Mouse (Mus musculus): ENCODE measurements around the gene Nr1i3. TPM values are rescaled to one million over a fixed set of nuclear protein-coding genes. Genes with fewer than 3 reads are reported as not detected.

Nr1i3 gene
- 0.11 and 0.33 TPM in 2 replicates for polyA plus RNA-seq (2015; fragmentation: Nextera tagmentation; extraction: Ambion mirVana)

DNA sequence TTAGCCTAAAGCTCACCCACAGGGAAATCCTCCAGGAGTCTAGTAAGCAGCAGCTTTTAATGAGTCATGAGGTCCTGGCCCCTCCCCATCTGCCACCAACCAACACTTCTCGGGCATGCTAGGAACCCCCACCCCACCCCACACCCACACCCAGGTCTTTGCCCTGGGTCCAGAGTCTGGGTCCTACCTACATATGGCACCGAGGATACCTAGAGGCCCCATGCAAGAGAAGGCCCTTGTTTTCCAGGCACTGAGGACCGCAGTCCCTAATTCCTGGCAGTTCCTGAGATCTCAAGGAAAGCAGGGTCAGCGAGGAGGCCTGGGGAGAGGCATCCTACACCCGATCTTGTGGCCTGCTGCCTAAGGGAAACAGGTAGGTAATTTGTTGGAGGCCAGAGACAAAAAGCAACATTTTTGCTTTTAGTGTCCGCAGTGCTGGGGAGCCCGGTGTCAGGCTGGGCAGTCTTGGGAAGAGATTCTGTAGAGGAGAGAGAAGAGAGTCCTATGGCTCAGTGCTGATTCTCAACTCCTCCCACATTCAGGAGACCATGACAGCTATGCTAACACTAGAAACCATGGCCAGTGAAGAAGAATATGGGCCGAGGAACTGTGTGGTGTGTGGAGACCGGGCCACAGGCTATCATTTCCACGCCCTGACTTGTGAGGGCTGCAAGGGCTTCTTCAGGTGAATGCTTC lies at the start of gene Nr1i3:
Gene Nr1i3 (plus strand): TSS at position 170 of the 696 bp plus-strand sequence.
- Histone ChIP-seq H3K4me3 (no peak within 1 kb of the TSS), H3K27me3 (no peaks in the 10 kb centered on the region), H3K36me3 (peaks cover 8% of the 10 kb centered on the region), H3K9ac (no peak within 1 kb of the TSS), H3K4me2 (no peak within 1 kb of the TSS), H3K4me1 (no peaks in the 10 kb centered on the region), H3K27ac (no peak within 1 kb of the TSS), H3K9me3 (no peaks in the 10 kb centered on the region)
- ATAC-seq (ENCODE audit: insufficient number of reproducible peaks, low FRiP score, low TSS enrichment, low read depth) = no peak
- 65% methylated on average over 10 of the region's 10 CpGs for WGBS

DNA sequence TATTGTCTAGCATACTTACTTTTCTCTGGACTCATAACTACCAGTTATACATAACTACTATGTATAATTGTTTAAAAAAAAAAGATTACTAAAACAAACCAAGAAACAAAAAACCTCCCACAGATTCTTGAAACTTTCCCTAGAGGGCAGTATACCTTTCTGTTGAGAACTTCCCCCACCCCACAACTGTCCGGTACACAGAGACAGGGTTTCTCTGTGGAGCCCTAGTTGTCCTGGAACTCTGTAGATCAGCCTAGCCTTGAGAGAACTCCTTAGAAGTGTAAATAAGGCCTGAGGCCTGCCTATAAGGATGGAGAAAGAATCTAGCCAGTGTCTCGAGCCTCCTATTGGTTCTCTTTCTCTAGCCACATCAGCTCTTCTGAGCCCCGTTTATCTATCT lies 49.5 kb upstream of the Nr1i3 start:
- Histone ChIP-seq H3K27ac (no peak overlapping the region), H3K27me3 (peaks cover 9% of the 10 kb centered on the region; the same call in 1 of the 2 replicates), H3K9me3 (no peaks in the 10 kb centered on the region), H3K36me3 (no peaks in the 10 kb centered on the region), H3K4me2 (no peak overlapping the region), H3K4me3 (no peak overlapping the region), H3K4me1 (peaks cover 9% of the 10 kb centered on the region; the same call in 1 of the 2 replicates), H3K9ac (no peak overlapping the region)
- 36% methylated on average over 3 of the region's 3 CpGs for WGBS
- ATAC-seq (ENCODE audit: insufficient number of reproducible peaks, low FRiP score, low TSS enrichment, low read depth) = no peak

DNA sequence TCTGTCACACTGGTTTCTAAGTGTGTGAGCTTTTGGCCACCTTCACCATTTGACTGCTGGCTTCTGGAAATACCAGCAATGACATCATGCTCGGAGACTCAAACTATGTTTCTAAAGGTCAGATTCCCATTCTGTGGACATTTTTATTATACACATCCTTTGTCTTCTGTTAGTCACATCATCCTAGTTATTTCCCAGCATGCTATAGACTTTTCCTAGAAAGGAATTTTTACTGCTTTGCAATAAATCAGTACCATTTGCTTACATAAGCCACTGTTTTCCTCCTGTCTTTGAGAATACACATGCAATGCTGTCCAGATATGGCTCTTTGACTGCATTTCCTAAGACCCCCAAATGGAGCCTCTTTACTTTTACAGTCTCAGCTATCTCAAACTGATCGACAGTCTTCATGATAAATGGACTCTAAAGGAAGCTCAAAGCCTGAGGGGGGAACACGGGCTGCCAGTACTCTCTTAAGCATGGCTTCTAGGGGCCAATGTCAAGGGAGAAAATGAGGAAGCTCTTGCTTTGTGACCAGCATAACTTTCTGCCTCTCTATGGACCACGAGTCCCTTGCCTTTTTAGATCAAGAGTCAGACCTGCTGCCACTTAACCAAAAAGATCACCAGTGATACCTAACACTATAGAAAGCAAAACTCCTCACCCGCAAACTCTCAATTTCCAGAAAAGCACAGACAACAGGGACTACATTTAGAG lies 48.0 kb upstream of the Nr1i3 start:
- Histone ChIP-seq H3K36me3 (no peaks in the 10 kb centered on the region), H3K27ac (no peak overlapping the region), H3K4me3 (no peak overlapping the region), H3K4me1 (no peaks in the 10 kb centered on the region), H3K4me2 (no peak overlapping the region), H3K27me3 (no peaks in the 10 kb centered on the region), H3K9me3 (no peaks in the 10 kb centered on the region), H3K9ac (no peak overlapping the region)
- no peak for ATAC-seq (ENCODE audit: insufficient number of reproducible peaks, low FRiP score, low TSS enrichment, low read depth)
- WGBS = 58% methylated on average over 5 of the region's 5 CpGs

DNA sequence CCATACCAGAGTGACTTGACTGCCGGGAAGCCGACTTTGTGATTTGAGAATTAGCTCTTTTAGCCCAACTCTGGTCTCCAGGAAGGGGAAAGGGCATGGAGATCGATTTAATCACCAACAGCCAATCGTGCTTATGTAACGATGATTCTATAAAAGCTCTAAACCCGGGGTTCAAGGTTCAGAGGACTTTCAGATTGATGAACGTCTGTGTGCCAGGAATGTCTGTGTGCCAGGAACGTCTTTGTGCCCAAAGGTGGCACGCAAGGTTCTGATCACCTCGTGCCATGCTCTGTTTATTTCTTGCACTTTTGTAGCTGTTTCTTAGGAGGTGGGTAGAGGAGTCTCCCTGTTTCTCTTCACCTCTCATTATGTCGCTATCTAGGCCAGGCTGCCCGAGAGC lies 44.9 kb upstream of the Nr1i3 start:
- Histone ChIP-seq H3K4me3 (no peak overlapping the region), H3K4me1 (no peaks in the 10 kb centered on the region), H3K9me3 (no peaks in the 10 kb centered on the region), H3K9ac (no peak overlapping the region), H3K27ac (no peak overlapping the region), H3K27me3 (no peaks in the 10 kb centered on the region), H3K36me3 (no peaks in the 10 kb centered on the region), H3K4me2 (no peak overlapping the region)
- ATAC-seq (ENCODE audit: insufficient number of reproducible peaks, low FRiP score, low TSS enrichment, low read depth) = no peak
- WGBS = 84% methylated on average over 12 of the region's 12 CpGs

DNA sequence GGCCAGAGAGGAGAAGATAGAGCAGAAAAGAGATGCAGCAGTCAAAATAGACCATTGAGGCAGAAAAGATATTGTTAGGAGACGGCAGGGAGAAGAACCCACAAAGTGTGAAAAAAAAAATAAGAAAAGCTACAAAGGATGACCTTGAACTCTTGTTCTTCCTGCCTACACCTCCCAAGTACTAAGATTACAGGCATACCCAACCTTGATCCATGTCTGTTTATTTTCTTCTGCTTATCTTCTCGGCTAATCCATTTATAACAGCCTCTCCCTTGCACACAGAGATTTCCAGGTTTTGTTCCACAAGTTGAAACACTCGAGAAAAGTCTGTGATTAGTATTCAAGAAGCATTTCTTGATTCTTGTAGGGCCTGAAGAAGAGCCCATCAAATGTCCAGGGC lies 43.9 kb upstream of the Nr1i3 start:
- no peaks in the 10 kb centered on the region for H3K4me1 ChIP-seq
- no peak overlapping the region for H3K9ac ChIP-seq
- ATAC-seq (ENCODE audit: insufficient number of reproducible peaks, low FRiP score, low TSS enrichment, low read depth) = no peak
- H3K36me3 ChIP-seq = no peaks in the 10 kb centered on the region
- H3K27me3 ChIP-seq = no peaks in the 10 kb centered on the region
- H3K9me3 ChIP-seq = no peaks in the 10 kb centered on the region
- H3K4me2 ChIP-seq = no peak overlapping the region
- no peak overlapping the region for H3K27ac ChIP-seq
- H3K4me3 ChIP-seq = no peak overlapping the region
- WGBS = 58% methylated on average over 3 of the region's 3 CpGs

DNA sequence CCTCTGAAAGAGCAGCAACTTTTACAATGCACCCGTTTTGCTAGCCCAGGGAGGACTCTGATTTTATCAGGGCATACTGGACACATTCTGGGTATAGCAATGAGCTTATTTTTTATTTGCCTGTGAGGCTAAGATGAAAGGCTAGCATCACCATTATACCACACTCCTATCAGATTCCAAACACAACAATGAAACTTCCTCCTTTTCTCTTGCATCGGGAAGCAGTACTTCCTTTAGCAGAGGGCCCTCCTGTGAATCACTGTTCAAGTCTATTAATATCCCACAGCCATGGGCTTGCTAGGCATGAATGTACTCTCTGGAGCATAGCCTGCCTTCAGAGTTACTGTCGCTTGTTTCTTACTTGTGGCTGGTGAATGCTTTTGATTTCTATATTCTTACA lies 42.6 kb upstream of the Nr1i3 start:
- Histone ChIP-seq H3K27ac (no peak overlapping the region), H3K27me3 (no peaks in the 10 kb centered on the region), H3K4me2 (no peak overlapping the region), H3K4me3 (no peak overlapping the region), H3K9me3 (no peaks in the 10 kb centered on the region), H3K9ac (no peak overlapping the region), H3K36me3 (no peaks in the 10 kb centered on the region), H3K4me1 (no peaks in the 10 kb centered on the region)
- ATAC-seq (ENCODE audit: insufficient number of reproducible peaks, low FRiP score, low TSS enrichment, low read depth) = no peak
- 52% methylated on average over 3 of the region's 3 CpGs for WGBS

DNA sequence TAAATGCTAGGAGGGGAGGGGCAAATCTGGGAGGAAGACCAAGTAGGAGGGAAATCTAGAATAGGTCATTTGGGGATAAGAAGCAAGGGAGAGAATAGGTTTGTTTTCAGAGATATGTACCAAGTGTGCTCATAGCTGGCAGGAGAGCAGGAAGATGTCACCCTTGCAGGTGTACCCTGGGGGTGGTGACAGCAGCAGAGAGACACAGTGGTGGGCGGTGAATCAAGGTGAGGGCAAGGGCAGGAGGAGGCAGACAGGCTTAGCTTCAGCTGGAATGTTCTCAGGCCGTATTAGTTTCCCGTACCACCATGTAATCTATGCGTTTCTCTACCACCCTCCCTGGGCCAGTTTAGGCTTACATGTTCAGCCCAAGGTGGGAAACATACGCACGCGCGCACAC lies 41.0 kb upstream of the Nr1i3 start:
- Histone ChIP-seq H3K9me3 (no peaks in the 10 kb centered on the region), H3K9ac (no peak overlapping the region), H3K4me1 (no peaks in the 10 kb centered on the region), H3K27ac (no peak overlapping the region), H3K4me2 (no peak overlapping the region), H3K4me3 (no peak overlapping the region), H3K27me3 (no peaks in the 10 kb centered on the region), H3K36me3 (no peaks in the 10 kb centered on the region)
- 94% methylated on average over 8 of the region's 8 CpGs for WGBS
- ATAC-seq (ENCODE audit: insufficient number of reproducible peaks, low FRiP score, low TSS enrichment, low read depth) = no peak

DNA sequence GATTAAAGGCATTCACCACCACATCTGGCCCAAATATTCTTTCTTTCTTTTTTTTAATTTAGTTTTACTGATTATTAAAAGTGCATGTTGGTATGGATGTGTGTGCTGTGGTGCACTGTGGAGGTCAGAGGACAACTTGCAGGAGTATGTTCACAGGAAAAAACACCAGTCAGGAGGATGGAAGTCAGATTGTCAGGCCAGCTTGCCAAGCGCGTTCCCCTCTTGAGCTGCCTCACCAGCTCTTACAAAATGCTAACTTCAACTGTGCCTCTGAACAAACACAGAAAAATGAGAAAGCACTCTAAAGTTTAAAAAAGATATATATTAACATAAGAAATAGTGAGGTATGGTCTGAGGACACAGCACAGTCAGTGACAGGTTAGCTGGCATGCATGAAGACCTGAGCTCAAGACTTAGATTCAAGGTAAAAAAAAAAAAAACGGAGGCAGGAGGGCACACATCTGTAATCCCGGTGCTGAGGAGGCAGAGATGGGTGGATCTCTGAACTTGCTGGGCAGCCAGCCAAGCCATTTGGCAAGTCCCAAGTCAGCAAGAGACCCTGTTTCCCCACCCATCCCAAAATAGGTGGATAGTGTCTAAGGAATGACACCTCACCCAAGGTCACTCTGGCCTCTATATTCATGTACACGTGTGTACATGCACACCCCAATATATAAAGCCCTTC lies 34.1 kb upstream of the Nr1i3 start:
- H3K4me2 ChIP-seq = no peak overlapping the region
- ATAC-seq (ENCODE audit: insufficient number of reproducible peaks, low FRiP score, low TSS enrichment, low read depth) = no peak
- H3K9me3 ChIP-seq = no peaks in the 10 kb centered on the region
- no peaks in the 10 kb centered on the region for H3K4me1 ChIP-seq
- no peaks in the 10 kb centered on the region for H3K36me3 ChIP-seq
- H3K27me3 ChIP-seq = no peaks in the 10 kb centered on the region
- no peak overlapping the region for H3K27ac ChIP-seq
- WGBS = 69% methylated on average over 5 of the region's 5 CpGs
- H3K4me3 ChIP-seq = no peak overlapping the region
- H3K9ac ChIP-seq = no peak overlapping the region

DNA sequence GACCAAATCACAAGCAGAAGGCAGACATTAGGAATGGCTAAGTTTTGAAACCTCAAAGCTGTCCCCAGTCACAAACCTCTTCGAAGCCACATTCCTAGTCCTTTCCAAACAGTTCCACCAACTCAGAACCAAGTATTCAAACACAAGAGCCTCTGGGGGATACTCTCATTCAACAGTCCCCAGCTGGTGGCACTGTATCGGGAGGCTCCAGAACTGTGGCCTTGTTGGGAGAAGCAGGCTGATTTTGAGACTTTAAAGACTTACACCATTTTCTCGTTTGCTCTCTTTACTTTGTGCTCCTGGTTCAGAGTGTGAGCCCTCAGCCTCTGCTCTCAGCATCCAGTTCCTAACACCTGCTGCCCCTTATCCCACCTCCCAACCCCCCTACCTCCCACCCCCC lies 30.7 kb upstream of the Nr1i3 start:
- Histone ChIP-seq H3K27me3 (no peaks in the 10 kb centered on the region), H3K4me3 (no peak overlapping the region), H3K9ac (no peak overlapping the region), H3K9me3 (no peaks in the 10 kb centered on the region), H3K4me1 (0 out of 2 replicates have a peak, but pooled peaks cover 5% of the 10 kb centered on the region), H3K27ac (no peak overlapping the region), H3K4me2 (no peak overlapping the region), H3K36me3 (no peaks in the 10 kb centered on the region)
- no peak for ATAC-seq (ENCODE audit: insufficient number of reproducible peaks, low FRiP score, low TSS enrichment, low read depth)
- WGBS = 71% methylated on average over 3 of the region's 3 CpGs

DNA sequence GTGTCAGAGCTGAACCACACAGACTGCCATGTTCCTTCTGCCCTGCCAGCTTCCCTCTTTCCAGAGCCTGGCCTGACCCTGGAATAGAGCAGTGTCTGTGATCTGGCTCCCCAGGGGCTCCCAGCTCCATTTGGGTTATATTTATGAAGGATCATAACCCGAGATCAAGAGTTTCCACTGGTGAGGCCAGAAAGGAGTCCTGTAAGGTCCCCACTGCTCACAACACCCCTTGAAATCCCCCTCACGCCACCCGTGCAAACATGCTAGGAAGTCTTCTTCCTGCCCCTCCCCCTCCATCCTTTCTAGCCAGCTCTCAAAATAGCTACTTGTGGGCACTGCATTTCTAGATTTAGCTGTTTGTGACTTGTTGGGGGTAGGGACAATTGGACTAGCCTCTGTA lies 30.1 kb upstream of the Nr1i3 start:
- peak overlapping the region; percentile 61; the same call in 1 of the 2 replicates for H3K27ac ChIP-seq

DNA sequence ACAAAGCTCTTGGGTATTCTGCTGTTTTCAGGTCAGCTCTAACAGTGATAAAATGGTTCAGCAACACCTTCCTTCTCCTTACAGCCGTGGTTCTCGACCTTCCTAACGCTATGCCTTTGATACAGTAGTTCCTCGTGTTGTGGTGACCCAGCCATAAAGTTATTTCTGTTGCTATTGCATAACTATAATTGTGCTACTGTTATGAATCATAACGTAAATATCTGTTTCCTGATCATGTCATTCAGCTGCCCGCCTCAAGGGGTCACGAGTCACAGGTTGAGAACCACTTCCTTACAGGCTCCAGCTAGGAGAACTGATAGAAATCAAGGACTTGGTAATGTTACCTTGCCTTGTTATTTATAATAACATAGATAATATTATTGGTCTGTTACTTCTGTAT lies 29.5 kb upstream of the Nr1i3 start:
- Histone ChIP-seq H3K27me3 (no peaks in the 10 kb centered on the region), H3K4me3 (no peak overlapping the region), H3K27ac (no peak overlapping the region), H3K4me1 (peaks cover 16% of the 10 kb centered on the region), H3K4me2 (no peak overlapping the region), H3K9me3 (no peaks in the 10 kb centered on the region), H3K9ac (no peak overlapping the region), H3K36me3 (no peaks in the 10 kb centered on the region)
- no peak for ATAC-seq (ENCODE audit: insufficient number of reproducible peaks, low FRiP score, low TSS enrichment, low read depth)
- 66% methylated on average over 7 of the region's 7 CpGs for WGBS

More for the DNA sequence above, 30.1 kb upstream of the Nr1i3 start:
- no peak overlapping the region for H3K4me3 ChIP-seq
- H3K9ac ChIP-seq = no peak overlapping the region
- no peak for ATAC-seq (ENCODE audit: insufficient number of reproducible peaks, low FRiP score, low TSS enrichment, low read depth)
- no peaks in the 10 kb centered on the region for H3K9me3 ChIP-seq
- H3K4me2 ChIP-seq = no peak overlapping the region
- WGBS = 42% methylated on average over 3 of the region's 3 CpGs
- no peaks in the 10 kb centered on the region for H3K27me3 ChIP-seq
- no peaks in the 10 kb centered on the region for H3K36me3 ChIP-seq
- H3K4me1 ChIP-seq = peaks cover 11% of the 10 kb centered on the region

DNA sequence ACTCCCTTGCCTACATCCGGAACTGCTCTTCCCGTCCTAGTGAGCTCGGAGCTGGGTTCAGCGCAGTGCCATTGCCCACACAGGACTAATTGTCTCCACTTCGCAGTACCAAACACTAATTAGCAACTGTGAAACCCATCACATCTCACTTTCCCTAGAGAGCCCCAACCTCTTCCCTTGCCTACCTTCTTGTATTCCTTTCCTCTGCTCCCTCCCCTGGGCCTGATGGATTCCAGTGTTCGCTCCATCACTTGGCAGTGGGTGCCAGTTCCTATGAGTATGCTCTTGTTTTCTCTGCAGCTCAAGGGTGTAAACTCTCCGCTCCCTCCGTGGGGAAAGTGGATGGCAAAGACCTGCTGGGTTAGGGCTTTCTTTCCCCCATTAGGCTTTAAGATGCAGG lies 28.1 kb upstream of the Nr1i3 start:
- Histone ChIP-seq H3K9me3 (no peaks in the 10 kb centered on the region), H3K4me2 (no peak overlapping the region), H3K27me3 (no peaks in the 10 kb centered on the region), H3K9ac (no peak overlapping the region), H3K27ac (no peak overlapping the region), H3K4me3 (no peak overlapping the region), H3K36me3 (no peaks in the 10 kb centered on the region), H3K4me1 (peaks cover 22% of the 10 kb centered on the region)
- 54% methylated on average over 8 of the region's 8 CpGs for WGBS
- ATAC-seq (ENCODE audit: insufficient number of reproducible peaks, low FRiP score, low TSS enrichment, low read depth) = no peak
